Mouse (Mus musculus): ENCODE measurements around the gene Gin1. TPM values are rescaled to one million over a fixed set of nuclear protein-coding genes. Genes with fewer than 3 reads are reported as not detected.

The Gin1 gene
- polyA plus RNA-seq, 1 experiment from 2014 or later = 19.0 TPM

- no peak overlapping the region for H3K9ac ChIP-seq (replicated peaks)
- no peak overlapping the region for H3K4me3 ChIP-seq (replicated peaks)
- no peak overlapping the region for H3K4me2 ChIP-seq (replicated peaks)
- WGBS = 88% methylated on average over 3 of the region's 3 CpGs
- no peaks in the 10 kb centered on the region for H3K36me3 ChIP-seq
- ATAC-seq = no peak
- H3K4me1 ChIP-seq (replicated peaks) = no peaks in the 10 kb centered on the region
- no peaks in the 10 kb centered on the region for H3K9me3 ChIP-seq
- H3K27ac ChIP-seq = no peak overlapping the region
- H3K27me3 ChIP-seq = no peaks in the 10 kb centered on the region
Observed at GRCm38 (mm10) chr1:97794110-97794509, 24.1 kb downstream of the Gin1 start.

DNA sequence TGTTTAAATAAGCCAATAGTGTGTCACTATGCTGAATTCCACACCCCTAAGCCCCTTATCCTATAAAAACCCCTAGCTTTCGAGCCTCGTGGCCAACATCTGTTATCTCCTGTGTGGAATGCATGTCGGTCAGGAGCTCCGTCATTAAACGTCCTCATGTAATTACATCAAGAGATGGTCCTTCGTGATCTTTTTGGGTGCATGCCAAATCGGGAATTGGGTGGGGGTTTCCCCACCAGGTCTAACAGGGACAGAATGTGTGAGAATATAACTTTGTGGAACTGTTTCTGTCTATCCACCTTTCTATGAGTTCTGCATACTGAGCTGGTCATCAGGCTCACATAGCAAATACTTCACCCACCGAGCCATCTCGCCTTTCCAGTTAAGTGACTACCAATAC is 26.0 kb downstream of the Gin1 start:
- no peak for ATAC-seq
- H3K9me3 ChIP-seq = peaks cover 8% of the 10 kb centered on the region; the same call in 1 of the 2 replicates
- no peak overlapping the region for H3K4me3 ChIP-seq (replicated peaks)
- no peaks in the 10 kb centered on the region for H3K4me1 ChIP-seq (replicated peaks)
- H3K36me3 ChIP-seq = no peaks in the 10 kb centered on the region
- no peaks in the 10 kb centered on the region for H3K27me3 ChIP-seq
- WGBS = 91% methylated on average over 9 of the region's 9 CpGs
- H3K4me2 ChIP-seq (replicated peaks) = no peak overlapping the region
- no peak overlapping the region for H3K9ac ChIP-seq (replicated peaks)
- no peak overlapping the region for H3K27ac ChIP-seq

- WGBS = 46% methylated on average over 4 of the region's 4 CpGs
- Histone ChIP-seq H3K4me3 (replicated peaks) (no peak overlapping the region), H3K27ac (no peak overlapping the region), H3K27me3 (no peaks in the 10 kb centered on the region), H3K36me3 (no peaks in the 10 kb centered on the region), H3K4me1 (replicated peaks) (no peaks in the 10 kb centered on the region), H3K4me2 (replicated peaks) (no peak overlapping the region), H3K9me3 (peaks cover 8% of the 10 kb centered on the region; the same call in 1 of the 2 replicates), H3K9ac (replicated peaks) (no peak overlapping the region)
- no peak for ATAC-seq
Observed at GRCm38 (mm10) chr1:97802207-97802902, 32.4 kb downstream of the Gin1 start.

DNA sequence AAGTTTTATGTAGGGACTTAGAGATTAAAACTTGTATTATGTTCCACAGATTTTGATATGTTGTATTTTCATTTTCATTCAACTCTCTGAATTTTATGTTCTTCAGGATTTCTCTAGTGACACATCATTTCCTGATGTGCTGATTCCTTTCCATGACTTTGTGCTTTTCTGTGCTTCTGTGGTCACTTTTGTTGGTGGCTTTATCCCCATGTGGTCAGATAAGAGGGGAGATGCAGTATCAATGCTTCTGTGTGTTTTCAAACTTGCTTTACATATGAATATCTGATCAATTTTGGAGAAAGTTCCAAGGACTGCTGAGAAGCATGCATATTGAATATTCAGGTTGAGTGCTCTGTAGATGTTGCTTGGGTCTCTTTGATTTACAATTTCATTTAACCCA is 34.5 kb downstream of the Gin1 start:
- no peak overlapping the region for H3K27ac ChIP-seq
- H3K4me1 ChIP-seq (replicated peaks) = no peaks in the 10 kb centered on the region
- ATAC-seq = no peak
- no peaks in the 10 kb centered on the region for H3K36me3 ChIP-seq
- no peak overlapping the region for H3K4me3 ChIP-seq (replicated peaks)
- H3K9ac ChIP-seq (replicated peaks) = no peak overlapping the region
- no peak overlapping the region for H3K4me2 ChIP-seq (replicated peaks)
- H3K27me3 ChIP-seq = no peaks in the 10 kb centered on the region
- H3K9me3 ChIP-seq = peaks cover 8% of the 10 kb centered on the region; the same call in 1 of the 2 replicates

- H3K27ac ChIP-seq = no peak overlapping the region
- H3K4me2 ChIP-seq (replicated peaks) = no peak overlapping the region
- ATAC-seq = 0 out of 2 replicates have a peak, but pooled peaks have one; percentile 62
Observed at GRCm38 (mm10) chr1:97809255-97809912, 39.4 kb downstream of the Gin1 start.

GRCm38 (mm10) chr1:97821282-97821681 is 51.3 kb downstream of the Gin1 start:
- peaks cover 13% of the 10 kb centered on the region for H3K36me3 ChIP-seq
- H3K27me3 ChIP-seq = no peaks in the 10 kb centered on the region
- H3K4me3 ChIP-seq (replicated peaks) = no peak overlapping the region
- ATAC-seq = no peak
- H3K4me1 ChIP-seq (replicated peaks) = no peaks in the 10 kb centered on the region
- WGBS = 87% methylated on average over 3 of the region's 3 CpGs
- H3K9ac ChIP-seq (replicated peaks) = no peak overlapping the region
- no peak overlapping the region for H3K4me2 ChIP-seq (replicated peaks)
- H3K27ac ChIP-seq = no peak overlapping the region
- no peaks in the 10 kb centered on the region for H3K9me3 ChIP-seq

More at GRCm38 (mm10) chr1:97809255-97809912, 39.4 kb downstream of the Gin1 start:
- Histone ChIP-seq H3K27me3 (no peaks in the 10 kb centered on the region), H3K4me3 (replicated peaks) (no peak overlapping the region), H3K4me1 (replicated peaks) (no peaks in the 10 kb centered on the region), H3K36me3 (no peaks in the 10 kb centered on the region), H3K9me3 (no peaks in the 10 kb centered on the region), H3K9ac (replicated peaks) (no peak overlapping the region)
- 43% methylated on average over 2 of the region's 2 CpGs for WGBS

DNA sequence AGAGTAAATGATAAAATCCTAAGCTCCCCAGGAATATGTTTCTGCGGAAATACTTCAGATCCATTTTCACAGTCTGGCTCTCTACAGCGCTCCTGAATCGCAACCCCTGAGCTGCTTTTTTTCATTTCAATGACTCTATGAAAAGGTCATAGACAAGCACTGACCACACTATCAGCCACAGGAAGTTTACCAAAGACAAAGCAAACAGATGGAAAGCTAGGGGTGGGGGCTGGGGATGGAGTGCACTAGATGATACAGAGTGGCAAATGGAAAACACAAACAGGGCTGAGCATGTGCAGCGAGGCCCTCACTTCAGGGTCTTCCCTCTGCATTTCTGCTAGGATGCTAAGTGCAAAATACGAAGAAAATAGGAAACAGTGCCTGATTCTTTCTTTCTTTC is 52.2 kb downstream of the Gin1 start:
- 83% methylated on average over 5 of the region's 5 CpGs for WGBS
- Histone ChIP-seq H3K36me3 (peaks cover 13% of the 10 kb centered on the region), H3K4me2 (replicated peaks) (no peak overlapping the region), H3K4me1 (replicated peaks) (no peaks in the 10 kb centered on the region), H3K27ac (no peak overlapping the region), H3K27me3 (no peaks in the 10 kb centered on the region), H3K9me3 (no peaks in the 10 kb centered on the region), H3K9ac (replicated peaks) (no peak overlapping the region), H3K4me3 (replicated peaks) (no peak overlapping the region)
- no peak for ATAC-seq

DNA sequence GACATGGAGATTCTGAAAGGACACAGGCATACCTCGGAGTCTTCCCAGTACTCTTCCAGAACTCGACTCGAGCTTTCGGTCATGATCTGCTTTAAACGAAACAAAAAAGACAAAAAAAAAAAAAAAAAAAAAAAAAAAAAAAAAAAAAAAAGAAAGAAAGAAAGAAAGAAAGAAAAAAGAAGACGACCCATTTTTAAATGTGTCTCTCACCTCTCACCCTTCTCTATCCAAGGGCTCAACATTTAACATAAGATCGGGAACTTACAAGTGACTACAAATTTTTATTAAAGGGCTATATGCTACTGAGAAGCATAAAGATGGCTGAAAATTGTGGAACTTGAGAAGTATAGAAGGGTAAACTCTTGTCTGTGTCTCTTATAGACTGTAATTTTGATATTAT is 52.9 kb downstream of the Gin1 start:
- Histone ChIP-seq H3K27ac (no peak overlapping the region), H3K9me3 (no peaks in the 10 kb centered on the region), H3K9ac (replicated peaks) (no peak overlapping the region), H3K36me3 (peaks cover 9% of the 10 kb centered on the region), H3K27me3 (no peaks in the 10 kb centered on the region), H3K4me3 (replicated peaks) (no peak overlapping the region), H3K4me2 (replicated peaks) (no peak overlapping the region), H3K4me1 (replicated peaks) (no peaks in the 10 kb centered on the region)
- 95% methylated on average over 7 of the region's 7 CpGs for WGBS
- no peak for ATAC-seq

GRCm38 (mm10) chr1:97827566-97827965 is 57.6 kb downstream of the Gin1 start:
- no peaks in the 10 kb centered on the region for H3K9me3 ChIP-seq
- WGBS = 89% methylated on average over 2 of the region's 2 CpGs
- H3K27me3 ChIP-seq = no peaks in the 10 kb centered on the region
- H3K9ac ChIP-seq (replicated peaks) = no peak overlapping the region
- H3K36me3 ChIP-seq = peaks cover 16% of the 10 kb centered on the region
- no peaks in the 10 kb centered on the region for H3K4me1 ChIP-seq (replicated peaks)
- no peak overlapping the region for H3K27ac ChIP-seq
- no peak overlapping the region for H3K4me3 ChIP-seq (replicated peaks)
- no peak for ATAC-seq
- no peak overlapping the region for H3K4me2 ChIP-seq (replicated peaks)

GRCm38 (mm10) chr1:97828087-97828486 is 58.1 kb downstream of the Gin1 start:
- peaks cover 16% of the 10 kb centered on the region for H3K36me3 ChIP-seq
- no peak overlapping the region for H3K4me3 ChIP-seq (replicated peaks)
- ATAC-seq = no peak
- no peaks in the 10 kb centered on the region for H3K27me3 ChIP-seq
- no peak overlapping the region for H3K4me2 ChIP-seq (replicated peaks)
- H3K27ac ChIP-seq = no peak overlapping the region
- no peaks in the 10 kb centered on the region for H3K9me3 ChIP-seq
- H3K9ac ChIP-seq (replicated peaks) = no peak overlapping the region
- H3K4me1 ChIP-seq (replicated peaks) = no peaks in the 10 kb centered on the region
- 96% methylated on average over 5 of the region's 5 CpGs for WGBS

DNA sequence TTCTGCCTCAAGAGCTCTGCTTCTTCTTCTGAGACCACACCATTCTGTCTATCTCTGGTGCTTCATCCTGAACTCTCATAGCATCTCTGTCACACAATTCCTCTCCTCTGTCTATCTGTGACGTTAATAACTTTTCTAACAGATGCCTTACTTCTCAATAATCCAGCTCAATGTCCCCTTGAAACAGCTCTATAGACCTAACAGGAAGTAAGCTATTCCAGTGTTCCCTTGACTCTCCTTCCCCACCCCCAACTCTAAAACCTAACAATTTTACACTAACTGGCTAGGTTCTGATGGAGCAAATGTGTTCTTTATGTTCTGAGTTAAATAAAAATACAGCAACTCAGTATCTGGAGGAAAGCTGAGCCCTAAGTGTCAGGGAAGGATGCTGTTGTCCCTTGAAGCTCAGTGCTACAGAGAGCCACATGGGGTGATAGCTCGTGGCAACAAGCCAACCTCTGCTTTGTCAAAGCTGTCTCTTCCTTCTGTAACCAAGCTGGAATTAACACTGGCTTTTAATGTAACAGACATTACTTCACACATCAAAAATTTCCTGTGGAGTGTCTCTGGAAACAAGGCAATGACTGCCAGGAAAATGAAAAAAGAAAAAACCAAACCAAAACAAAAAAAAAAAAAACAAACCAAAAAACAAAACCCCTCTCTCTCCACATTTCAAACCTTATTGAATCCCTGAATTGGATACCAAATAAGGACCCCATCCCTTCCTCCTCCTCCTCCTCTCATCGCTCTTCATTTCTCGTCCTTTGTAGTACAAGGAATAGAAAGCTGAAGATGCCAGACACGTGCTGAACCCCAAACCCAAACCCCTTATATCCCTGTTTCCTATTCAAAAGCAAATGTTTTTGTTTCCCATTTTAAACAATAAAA is 63.7 kb downstream of the Gin1 start:
- Histone ChIP-seq H3K36me3 (peaks cover 18% of the 10 kb centered on the region), H3K27ac (peak overlapping the region; percentile 20; the same call in 1 of the 2 replicates), H3K9ac (replicated peaks) (no peak overlapping the region), H3K4me2 (replicated peaks) (no peak overlapping the region), H3K4me3 (replicated peaks) (no peak overlapping the region), H3K9me3 (no peaks in the 10 kb centered on the region), H3K4me1 (replicated peaks) (no peaks in the 10 kb centered on the region), H3K27me3 (no peaks in the 10 kb centered on the region)
- peak; percentile 63; the same call in 1 of the 2 replicates for ATAC-seq
- 68% methylated on average over 5 of the region's 5 CpGs for WGBS

GRCm38 (mm10) chr1:97834354-97834822 is 64.4 kb downstream of the Gin1 start:
- Histone ChIP-seq H3K27ac (no peak overlapping the region), H3K4me2 (replicated peaks) (no peak overlapping the region), H3K9me3 (no peaks in the 10 kb centered on the region), H3K36me3 (peaks cover 18% of the 10 kb centered on the region), H3K27me3 (no peaks in the 10 kb centered on the region), H3K9ac (replicated peaks) (no peak overlapping the region), H3K4me3 (replicated peaks) (no peak overlapping the region), H3K4me1 (replicated peaks) (no peaks in the 10 kb centered on the region)
- no peak for ATAC-seq
- 88% methylated on average over 5 of the region's 5 CpGs for WGBS
